Comparison of ENCODE assay signal across 11 mouse cellular contexts in the genomic region with DNA sequence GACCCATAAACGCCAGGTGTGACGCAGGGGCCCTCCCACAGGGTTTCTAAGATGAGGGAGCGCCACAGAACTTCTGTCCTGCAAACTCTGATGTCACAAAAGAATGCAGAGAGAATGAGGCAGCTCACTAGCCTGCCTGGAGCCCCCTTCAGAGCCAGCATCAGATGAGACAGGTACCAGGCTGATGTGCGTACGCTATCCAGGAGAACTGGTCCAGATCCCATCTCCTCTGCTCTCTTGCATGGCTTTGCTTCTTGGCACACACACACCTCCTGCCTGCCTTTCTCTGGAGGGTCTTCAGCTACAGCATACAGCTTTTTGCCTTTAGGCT. TPM values are rescaled to one million over a fixed set of nuclear protein-coding genes. Genes with fewer than 3 reads are reported as not detected.
A peak's percentile ranks its signal among the peaks of the same experiment; 100 is the strongest.
DNase-seq lines count a peak whose midpoint lies in the region; ATAC-seq and TF ChIP-seq lines count a peak whose summit lies in the region.
"Had no signal": no experiment of that assay in that cellular context is flagged by ENCODE, and none has a peak within 500 bp of the region (broad histone marks: within the 10 kb centered on the region; RNA-seq: fewer than 3 reads in every experiment).

No protein-coding gene starts in this region.

- no peak for DNase-seq in hindbrain, embryonic 10.5 days (ENCODE audit: low spot score)
- no peak for DNase-seq in embryonic facial prominence, embryonic 14.5 days (ENCODE audit: low spot score)
- no peak for DNase-seq in forebrain, postnatal 0 days
- DNase-seq in ovary, postnatal 36 days (ENCODE audit: low spot score): no peak
- DNase-seq in spleen, postnatal 36 days (ENCODE audit: low spot score in 2 of 2): no peak
- DNase-seq: cerebellum, adult 9-10 months; kidney, postnatal 14 days; right cerebral cortex, postnatal 25 days had no signal

- 74% methylated on average over 5 of the region's 5 CpGs for WGBS in hindbrain, embryonic 10.5 days
- 61% methylated on average over 5 of the region's 5 CpGs for WGBS in hindbrain, embryonic 12.5 days
- 56% methylated on average over 5 of the region's 5 CpGs for WGBS in embryonic facial prominence, embryonic 14.5 days
- 72% methylated on average over 5 of the region's 5 CpGs for WGBS in forebrain, postnatal 0 days
- 65% methylated on average over 5 of the region's 5 CpGs for WGBS in midbrain, embryonic 13.5 days
- 68% methylated on average over 5 of the region's 5 CpGs for WGBS in kidney, embryonic 16.5 days

- H3K4me2 ChIP-seq in hindbrain, embryonic 12.5 days (replicated peaks): no peak overlapping the region
- H3K4me2 ChIP-seq in embryonic facial prominence, embryonic 14.5 days (ENCODE audit: low read depth, low read length): peak overlapping the region; percentile 10; the same call in 1 of the 2 replicates
- H3K4me2 ChIP-seq in forebrain, postnatal 0 days (ENCODE audit: low read depth): 0 out of 2 replicates have a peak overlapping the region, but pooled peaks have one; percentile 1
- no peak overlapping the region for H3K4me2 ChIP-seq in midbrain, embryonic 13.5 days (replicated peaks)
- H3K4me2 ChIP-seq in kidney, embryonic 16.5 days (replicated peaks; ENCODE audit: low read depth, low read length): no peak overlapping the region

- no peaks in the 10 kb centered on the region for H3K9me3 ChIP-seq in hindbrain, embryonic 10.5 days
- H3K9me3 ChIP-seq in hindbrain, embryonic 12.5 days (replicated peaks): no peaks in the 10 kb centered on the region
- H3K9me3 ChIP-seq in embryonic facial prominence, embryonic 14.5 days (ENCODE audit: control insufficient read depth, low read length): no peaks in the 10 kb centered on the region
- no peaks in the 10 kb centered on the region for H3K9me3 ChIP-seq in forebrain, postnatal 0 days (ENCODE audit: low read length)
- no peaks in the 10 kb centered on the region for H3K9me3 ChIP-seq in midbrain, embryonic 13.5 days
- H3K9me3 ChIP-seq in kidney, embryonic 16.5 days (ENCODE audit: low read length): no peaks in the 10 kb centered on the region

- H3K4me1 ChIP-seq in hindbrain, embryonic 10.5 days (replicated peaks): peaks cover 40% of the 10 kb centered on the region
- H3K4me1 ChIP-seq in hindbrain, embryonic 12.5 days: peaks cover 34% of the 10 kb centered on the region
- H3K4me1 ChIP-seq in embryonic facial prominence, embryonic 14.5 days (ENCODE audit: control insufficient read depth, insufficient read depth, low read length): peaks cover 30% of the 10 kb centered on the region
- peaks cover 30% of the 10 kb centered on the region for H3K4me1 ChIP-seq in forebrain, postnatal 0 days (ENCODE audit: insufficient read depth)
- peaks cover 58% of the 10 kb centered on the region for H3K4me1 ChIP-seq in midbrain, embryonic 13.5 days (replicated peaks)
- peaks cover 5% of the 10 kb centered on the region; the same call in 1 of the 2 replicates for H3K4me1 ChIP-seq in kidney, embryonic 16.5 days (ENCODE audit: insufficient read depth, low read length)

- TF ChIP-seq CTCF in forebrain, postnatal 0 days (IDR thresholded peaks at IDR 0.05; ENCODE audit: low read depth): no peak

- no peak overlapping the region for H3K9ac ChIP-seq in hindbrain, embryonic 12.5 days
- H3K9ac ChIP-seq in embryonic facial prominence, embryonic 14.5 days (ENCODE audit: low read depth, low read length): no peak overlapping the region
- 0 out of 2 replicates have a peak overlapping the region, but pooled peaks have one; percentile 14 for H3K9ac ChIP-seq in forebrain, postnatal 0 days
- peak overlapping the region; percentile 39 for H3K9ac ChIP-seq in midbrain, embryonic 13.5 days (replicated peaks)
- H3K9ac ChIP-seq in kidney, embryonic 16.5 days (replicated peaks; ENCODE audit: low read length): no peak overlapping the region

- H3K27me3 ChIP-seq in hindbrain, embryonic 10.5 days (ENCODE audit: insufficient read depth, poor library complexity, severe bottlenecking): peaks cover 32% of the 10 kb centered on the region
- no peaks in the 10 kb centered on the region for H3K27me3 ChIP-seq in hindbrain, embryonic 12.5 days
- no peaks in the 10 kb centered on the region for H3K27me3 ChIP-seq in embryonic facial prominence, embryonic 14.5 days (replicated peaks; ENCODE audit: control insufficient read depth, insufficient read depth, low read length)
- no peaks in the 10 kb centered on the region for H3K27me3 ChIP-seq in forebrain, postnatal 0 days (ENCODE audit: insufficient read depth, low read length)
- peaks cover 8% of the 10 kb centered on the region; the same call in 1 of the 2 replicates for H3K27me3 ChIP-seq in midbrain, embryonic 13.5 days
- H3K27me3 ChIP-seq in kidney, embryonic 16.5 days (ENCODE audit: insufficient read depth, low read length): no peaks in the 10 kb centered on the region

- no peak for ATAC-seq in hindbrain, embryonic 12.5 days (ENCODE audit: low FRiP score)
- ATAC-seq in embryonic facial prominence, embryonic 14.5 days (ENCODE audit: low read depth): peak; percentile 7; the same call in 1 of the 2 replicates
- no peak for ATAC-seq in forebrain, postnatal 0 days
- ATAC-seq in midbrain, embryonic 13.5 days: no peak
- ATAC-seq in kidney, embryonic 16.5 days (ENCODE audit: low FRiP score, low TSS enrichment): no peak

- H3K27ac ChIP-seq in hindbrain, embryonic 10.5 days: 0 out of 2 replicates have a peak overlapping the region, but pooled peaks have one; percentile 25
- no peak overlapping the region for H3K27ac ChIP-seq in hindbrain, embryonic 12.5 days
- H3K27ac ChIP-seq in embryonic facial prominence, embryonic 14.5 days (replicated peaks; ENCODE audit: low read depth, low read length): peak overlapping the region; percentile 13; the same call in 1 of the 2 replicates
- peak overlapping the region; percentile 80 for H3K27ac ChIP-seq in forebrain, postnatal 0 days (ENCODE audit: low read depth, low read length)
- peak overlapping the region; percentile 74 for H3K27ac ChIP-seq in midbrain, embryonic 13.5 days
- H3K27ac ChIP-seq in kidney, embryonic 16.5 days (ENCODE audit: low read length): no peak overlapping the region

- no peak overlapping the region for H3K4me3 ChIP-seq in hindbrain, embryonic 10.5 days
- H3K4me3 ChIP-seq in hindbrain, embryonic 12.5 days: no peak overlapping the region
- H3K4me3 ChIP-seq in embryonic facial prominence, embryonic 14.5 days (ENCODE audit: low read depth, low read length): no peak overlapping the region
- no peak overlapping the region for H3K4me3 ChIP-seq in forebrain, postnatal 0 days (ENCODE audit: low read depth, low read length)
- H3K4me3 ChIP-seq in midbrain, embryonic 13.5 days (replicated peaks): no peak overlapping the region
- H3K4me3 ChIP-seq in kidney, embryonic 16.5 days (ENCODE audit: low read length): no peak overlapping the region

- H3K36me3 ChIP-seq in hindbrain, embryonic 10.5 days: no peaks in the 10 kb centered on the region
- H3K36me3 ChIP-seq in hindbrain, embryonic 12.5 days: no peaks in the 10 kb centered on the region
- H3K36me3 ChIP-seq in embryonic facial prominence, embryonic 14.5 days (ENCODE audit: control insufficient read depth, insufficient read depth, low read length): no peaks in the 10 kb centered on the region
- no peaks in the 10 kb centered on the region for H3K36me3 ChIP-seq in forebrain, postnatal 0 days (ENCODE audit: insufficient read depth)
- no peaks in the 10 kb centered on the region for H3K36me3 ChIP-seq in midbrain, embryonic 13.5 days
- no peaks in the 10 kb centered on the region for H3K36me3 ChIP-seq in kidney, embryonic 16.5 days (ENCODE audit: insufficient read depth, low read length)

RNA-seq across cellular contexts. Expression of a gene that starts 32.3 kb away (rescaled TPM):
- polyA plus RNA-seq in hindbrain, embryonic 10.5 days (2016; fragmentation: Nextera tagmentation; extraction: Ambion mirVana): 7.0 and 18.0 TPM in 2 replicates
- 76.3 and 77.3 TPM in 2 replicates for polyA plus RNA-seq in hindbrain, embryonic 12.5 days (2016; fragmentation: Nextera tagmentation; extraction: Ambion mirVana)
- polyA plus RNA-seq in embryonic facial prominence, embryonic 14.5 days (2014; fragmentation: Nextera tagmentation; extraction: Ambion mirVana): 4.9 and 5.1 TPM in 2 replicates
- total RNA-seq in forebrain, postnatal 0 days (2014; rRNA removed): 392 and 416 TPM in 2 replicates
- 117 and 122 TPM in 2 replicates for polyA plus RNA-seq in forebrain, postnatal 0 days (2015; fragmentation: Nextera tagmentation; extraction: Ambion mirVana)
- 88.3 and 98.6 TPM in 2 replicates for polyA plus RNA-seq in midbrain, embryonic 13.5 days (2015; fragmentation: Nextera tagmentation; extraction: Ambion mirVana)
- polyA plus RNA-seq in kidney, embryonic 16.5 days (2015; fragmentation: Nextera tagmentation; extraction: Ambion mirVana): 0.57 and 0.85 TPM in 2 replicates

Comparison
In these comparisons a context has a peak if more than half of its experiments do, and no peak if none do; other contexts are left out.
1. H3K27ac ChIP-seq: peak in hindbrain, embryonic 10.5 days (single experiment), embryonic facial prominence, embryonic 14.5 days (single experiment), forebrain, postnatal 0 days (single experiment) and midbrain, embryonic 13.5 days (single experiment); none in hindbrain, embryonic 12.5 days (single experiment) and kidney, embryonic 16.5 days (single experiment).
2. H3K4me2 ChIP-seq: peak in embryonic facial prominence, embryonic 14.5 days (single experiment) and forebrain, postnatal 0 days (single experiment); none in hindbrain, embryonic 12.5 days (single experiment), midbrain, embryonic 13.5 days (single experiment) and kidney, embryonic 16.5 days (single experiment).
3. H3K9ac ChIP-seq: peak in forebrain, postnatal 0 days (single experiment) and midbrain, embryonic 13.5 days (single experiment); none in hindbrain, embryonic 12.5 days (single experiment), embryonic facial prominence, embryonic 14.5 days (single experiment) and kidney, embryonic 16.5 days (single experiment).